Mouse (Mus musculus) CH12.LX (cell line): Measurements from ENCODE around the gene Tmem262.

Source experiments
- CTCF ChIP-seq, 2 experiments: IDR thresholded peaks in 1 of 2; conservative IDR thresholded peaks in 1 of 2; 2 replicates each; pipeline ENCODE4 v1.5.1; 2011 to 2012; ENCODE audit warnings: low read depth in 2 of 2, low read length in 2 of 2, improper control_type of control experiment in 1 of 2, inconsistent platforms in 1 of 2, mild to moderate bottlenecking in 1 of 2, moderate library complexity in 1 of 2
- MYC ChIP-seq: IDR thresholded peaks from 2 replicates; pipeline ENCODE4 v1.6.1; 2011; ENCODE audit warnings: low read depth, mild to moderate bottlenecking, improper control_type of control experiment, low read length
- POLR2A ChIP-seq: IDR thresholded peaks from 2 replicates; pipeline ENCODE4 v1.6.1; 2011; ENCODE audit warnings: low read depth, mild to moderate bottlenecking, improper control_type of control experiment, low read length
- POLR2AphosphoS2 ChIP-seq: IDR thresholded peaks from 2 replicates; pipeline ENCODE4 v1.6.1; 2011; ENCODE audit warnings: low read depth, low read length, improper control_type of control experiment
- SMC3 ChIP-seq: IDR thresholded peaks from 2 replicates; pipeline ENCODE4 v1.6.1; 2011; ENCODE audit warnings: low read depth, low read length, improper control_type of control experiment
- TBP ChIP-seq: conservative IDR thresholded peaks from 2 replicates; pipeline ENCODE4 v1.6.1; 2011; ENCODE audit warnings: low read depth, low read length, improper control_type of control experiment
- TCF12 ChIP-seq: IDR thresholded peaks from 2 replicates; pipeline ENCODE4 v1.6.1; 2014; ENCODE audit warnings: low read depth, mild to moderate bottlenecking, inconsistent platforms, low read length, improper control_type of control experiment
- UBTF ChIP-seq: IDR thresholded peaks from 2 replicates; pipeline ENCODE4 v1.6.1; 2012; ENCODE audit warnings: low read depth, mild to moderate bottlenecking, inconsistent platforms, low read length, improper control_type of control experiment, moderate library complexity
- ZKSCAN1 ChIP-seq: IDR thresholded peaks from 2 replicates; pipeline ENCODE4 v1.6.1; 2012; ENCODE audit warnings: low read depth, inconsistent platforms, low read length, improper control_type of control experiment, borderline replicate concordance
- ZNF384 ChIP-seq: IDR thresholded peaks from 2 replicates; pipeline ENCODE4 v1.6.1; 2012; ENCODE audit warnings: low read depth, low read length, improper control_type of control experiment, inconsistent platforms

- no peak for TF ChIP-seq ZKSCAN1
- no peak for TF ChIP-seq SMC3
- TF ChIP-seq POLR2AphosphoS2 = 0 out of 2 replicates have a peak, but pooled peaks have one; percentile 77
- TF ChIP-seq TBP = peak; percentile 76; the same call in 1 of the 2 replicates
- TF ChIP-seq UBTF = peak; percentile 100
- peak; percentile 58; the same call in 1 of the 2 replicates for TF ChIP-seq MYC
- TF ChIP-seq TCF12 = peak; percentile 71; the same call in 1 of the 2 replicates
- no peak for TF ChIP-seq ZNF384
- peak; percentile 86 for TF ChIP-seq POLR2A
- no peak for TF ChIP-seq CTCF (conservative IDR thresholded peaks at IDR 0.05 in 1 of 2, IDR thresholded peaks at IDR 0.05 in 1 of 2; ENCODE audit: low read depth in 2 of 2, low read length in 2 of 2)
These were observed 18.8 kb upstream of the Tmem262 start, which contains the start of gene Znhit2 for GRCm38 (mm10) chr19:6061021-6061533.
